Mouse (Mus musculus) midbrain, embryonic 14.5 days (tissue): Measurements from ENCODE around the gene Osbpl5. TPM values are rescaled to one million over a fixed set of nuclear protein-coding genes. Genes with fewer than 3 reads are reported as not detected.

Experiments
- ATAC-seq: fragments of 200-750 bp; cut with Nextera tagmentation; 2 replicates; pipeline ENCODE4 v1.8.0; 2017; ENCODE audit warnings: moderate number of reproducible peaks, moderate library complexity; ENCODE audit not compliant: low FRiP score, low TSS enrichment
- DNase-seq: peaks from one replicate; pipeline ENCODE4 v3.0.0-alpha.2; 2015
- H3K27ac ChIP-seq: fragments of 300-500 bp; sonication (generic); replicated peaks from 2 replicates; pipeline ENCODE4 v1.5.1; 2014; ENCODE audit warnings: mild to moderate bottlenecking, low read depth, low read length, moderate library complexity
- H3K27me3 ChIP-seq: fragments of 300-500 bp; sonication (generic); 2 replicates; pipeline ENCODE4 v1.6.1; 2014; ENCODE audit warnings: low read length, control low read depth, mixed read lengths; ENCODE audit not compliant: control insufficient read depth, insufficient read depth
- H3K36me3 ChIP-seq: fragments of 300-500 bp; sonication (generic); 2 replicates; pipeline ENCODE4 v1.6.1; 2014; ENCODE audit warnings: low read length, control low read depth; ENCODE audit not compliant: control insufficient read depth, insufficient read depth
- H3K4me1 ChIP-seq: fragments of 300-500 bp; sonication (generic); 2 replicates; pipeline ENCODE4 v1.6.1; 2014; ENCODE audit warnings: mild to moderate bottlenecking, antibody characterized with exemption, low read length, control low read depth; ENCODE audit not compliant: control insufficient read depth, insufficient read depth
- H3K4me2 ChIP-seq: fragments of 300-500 bp; sonication (generic); 2 replicates; pipeline ENCODE4 v1.6.1; 2014; ENCODE audit warnings: mild to moderate bottlenecking, low read length, moderate library complexity
- H3K4me3 ChIP-seq: fragments of 300-500 bp; sonication (generic); replicated peaks from 2 replicates; pipeline ENCODE4 v1.5.1; 2014; ENCODE audit warnings: low read depth, low read length
- H3K9ac ChIP-seq: fragments of 300-500 bp; sonication (generic); replicated peaks from 2 replicates; pipeline ENCODE4 v1.6.1; 2014; ENCODE audit warnings: mild to moderate bottlenecking, low read length, moderate library complexity
- H3K9me3 ChIP-seq: fragments of 300-500 bp; sonication (generic); 2 replicates; pipeline ENCODE4 v1.6.1; 2016; ENCODE audit warnings: low read length, control low read depth, mixed read lengths; ENCODE audit not compliant: control insufficient read depth
- WGBS: fragments of 180-500 bp; shearing (Covaris S2); extraction: QIAGEN DNeasy Blood & Tissue Kit; methylation state at CpG from one replicate; pipeline ENCODE4 v1.1.7; 2014; 5-methylcytosine and 5-hydroxymethylcytosine counted together
- polyA plus RNA-seq: library from polyadenylated mRNA; unstranded; fragments of >200 nt; fragmentation: Nextera tagmentation; extraction: Ambion mirVana; gene quantifications from 2 replicates; pipeline ENCODE4 v1.2.1, GENCODE M21; 2014

The Osbpl5 gene
- polyA plus RNA-seq: 30.1 and 33.2 TPM in 2 replicates

GRCm38 (mm10) chr7:143756125-143757026, at the start of gene Osbpl5:
Gene Osbpl5, minus strand, starts transcription at chr7:143756985.
- peak; percentile 13; the same call in 1 of the 2 replicates for ATAC-seq
- 31% methylated on average over 22 of the region's 22 CpGs for WGBS

GRCm38 (mm10) chr7:143805199-143805624, 48.4 kb upstream of the Osbpl5 start:
- peak; percentile 4 for DNase-seq
- no peak overlapping the region for H3K9ac ChIP-seq
- no peaks in the 10 kb centered on the region for H3K4me1 ChIP-seq
- ATAC-seq: no peak
- peaks cover 66% of the 10 kb centered on the region for H3K36me3 ChIP-seq
- no peak overlapping the region for H3K4me2 ChIP-seq
- H3K9me3 ChIP-seq: no peaks in the 10 kb centered on the region
- H3K27ac ChIP-seq: no peak overlapping the region
- 88% methylated on average over 5 of the region's 5 CpGs for whole genome bisulfite sequencing
- H3K4me3 ChIP-seq: no peak overlapping the region
- H3K27me3 ChIP-seq: no peaks in the 10 kb centered on the region

More at GRCm38 (mm10) chr7:143756125-143757026, at the start of gene Osbpl5:
- Histone ChIP-seq H3K9ac (0 out of 2 replicates have a peak within 1 kb of the TSS, but pooled peaks have one; percentile 26), H3K4me1 (peaks cover 11% of the 10 kb centered on the region; the same call in 1 of the 2 replicates), H3K36me3 (no peaks in the 10 kb centered on the region), H3K9me3 (no peaks in the 10 kb centered on the region), H3K4me2 (peak within 1 kb of the TSS; percentile 68), H3K27ac (no peak within 1 kb of the TSS; the same call in 1 of the 2 replicates), H3K27me3 (peaks cover 24% of the 10 kb centered on the region), H3K4me3 (peak within 1 kb of the TSS; percentile 32)
- DNase-seq: no peak

- WGBS: 93% methylated on average over 8 of the region's 8 CpGs
Measured at GRCm38 (mm10) chr7:143801195-143802065, 44.6 kb upstream of the Osbpl5 start.

GRCm38 (mm10) chr7:143800770-143801169, 44.0 kb upstream of the Osbpl5 start:
- peaks cover 80% of the 10 kb centered on the region for H3K36me3 ChIP-seq
- ATAC-seq (no peak), DNase-seq (no peak)
- no peak overlapping the region for H3K4me3 ChIP-seq
- no peak overlapping the region for H3K27ac ChIP-seq
- H3K4me2 ChIP-seq: no peak overlapping the region
- no peaks in the 10 kb centered on the region for H3K9me3 ChIP-seq
- no peaks in the 10 kb centered on the region for H3K4me1 ChIP-seq
- 87% methylated on average over 1 of the region's 1 CpGs for WGBS
- H3K9ac ChIP-seq: no peak overlapping the region
- H3K27me3 ChIP-seq: no peaks in the 10 kb centered on the region

More at GRCm38 (mm10) chr7:143801195-143802065, 44.6 kb upstream of the Osbpl5 start:
- ATAC-seq (no peak), DNase-seq (no peak)
- Histone ChIP-seq H3K36me3 (peaks cover 76% of the 10 kb centered on the region), H3K4me1 (no peaks in the 10 kb centered on the region), H3K9ac (no peak overlapping the region), H3K27ac (no peak overlapping the region), H3K4me2 (no peak overlapping the region), H3K27me3 (no peaks in the 10 kb centered on the region), H3K4me3 (no peak overlapping the region), H3K9me3 (no peaks in the 10 kb centered on the region)

- no peak for DNase-seq
- H3K4me2 ChIP-seq: no peak overlapping the region
- peaks cover 74% of the 10 kb centered on the region for H3K36me3 ChIP-seq
- ATAC-seq: no peak
- H3K27me3 ChIP-seq: no peaks in the 10 kb centered on the region
- no peak overlapping the region for H3K4me3 ChIP-seq
- no peak overlapping the region for H3K27ac ChIP-seq
- WGBS: 94% methylated on average over 4 of the region's 4 CpGs
- H3K9me3 ChIP-seq: no peaks in the 10 kb centered on the region
- H3K9ac ChIP-seq: no peak overlapping the region
- H3K4me1 ChIP-seq: no peaks in the 10 kb centered on the region
Measured at GRCm38 (mm10) chr7:143798783-143799182, 42.0 kb upstream of the Osbpl5 start.

- H3K9me3 ChIP-seq: no peaks in the 10 kb centered on the region
- H3K4me2 ChIP-seq: no peak overlapping the region
- DNase-seq (peak; percentile 31), ATAC-seq (no peak)
- peaks cover 30% of the 10 kb centered on the region for H3K36me3 ChIP-seq
- no peaks in the 10 kb centered on the region for H3K27me3 ChIP-seq
- H3K9ac ChIP-seq: no peak overlapping the region
- no peak overlapping the region for H3K27ac ChIP-seq
- no peaks in the 10 kb centered on the region for H3K4me1 ChIP-seq
- WGBS: 62% methylated on average over 4 of the region's 4 CpGs
- H3K4me3 ChIP-seq: no peak overlapping the region
Measured at GRCm38 (mm10) chr7:143793121-143793520, 36.3 kb upstream of the Osbpl5 start.

GRCm38 (mm10) chr7:143792336-143792985, 35.7 kb upstream of the Osbpl5 start:
- H3K9me3 ChIP-seq: no peaks in the 10 kb centered on the region
- no peaks in the 10 kb centered on the region for H3K4me1 ChIP-seq
- ATAC-seq: no peak
- H3K36me3 ChIP-seq: peaks cover 25% of the 10 kb centered on the region
- no peak overlapping the region for H3K4me3 ChIP-seq
- DNase-seq: no peak
- 83% methylated on average over 6 of the region's 6 CpGs for WGBS
- H3K27me3 ChIP-seq: no peaks in the 10 kb centered on the region
- H3K27ac ChIP-seq: no peak overlapping the region
- H3K4me2 ChIP-seq: no peak overlapping the region
- H3K9ac ChIP-seq: no peak overlapping the region
